ENCODE assay signal across 9 mouse cellular contexts in the genomic region with DNA sequence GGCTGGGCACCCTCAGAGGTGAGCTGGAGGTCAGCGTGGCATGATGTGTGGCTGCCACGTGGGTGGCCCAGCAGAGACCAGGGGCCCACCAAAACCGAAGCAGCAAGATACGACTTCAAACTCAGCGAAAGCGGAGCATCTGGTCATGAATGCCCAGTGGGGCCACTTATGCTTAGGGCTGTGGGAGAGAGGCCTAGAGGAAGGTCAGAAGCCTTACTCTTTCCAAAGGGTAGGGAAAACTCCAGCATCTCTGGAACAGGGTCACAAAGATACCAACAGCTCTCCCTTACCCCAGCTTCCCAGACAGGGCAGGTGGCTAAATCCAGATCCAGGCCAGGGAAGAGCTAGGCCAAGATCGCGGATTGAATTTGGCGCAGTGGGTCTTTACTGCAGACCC. TPM values are rescaled to one million over a fixed set of nuclear protein-coding genes. Genes with fewer than 3 reads are reported as not detected.
DNase-seq lines count a peak whose midpoint lies in the region; ATAC-seq and TF ChIP-seq lines count a peak whose summit lies in the region.
"Had no signal": no experiment of that assay in that cellular context is flagged by ENCODE, and none has a peak within 500 bp of the region (broad histone marks: within the 10 kb centered on the region; RNA-seq: fewer than 3 reads in every experiment).

No protein-coding gene starts in this region.

- no peaks in the 10 kb centered on the region for H3K27me3 ChIP-seq in heart, postnatal 0 days (ENCODE audit: control insufficient read depth, insufficient read depth, low read length)
- no peaks in the 10 kb centered on the region for H3K27me3 ChIP-seq in embryonic facial prominence, embryonic 13.5 days
- H3K27me3 ChIP-seq in hindbrain, embryonic 11.5 days (ENCODE audit: control insufficient read depth, insufficient read depth, low read length), result no peaks in the 10 kb centered on the region
- H3K27me3 ChIP-seq in midbrain, embryonic 15.5 days (replicated peaks), result no peaks in the 10 kb centered on the region

- WGBS in heart, postnatal 0 days, result 54% methylated on average over 9 of the region's 9 CpGs
- WGBS in embryonic facial prominence, embryonic 13.5 days, result 48% methylated on average over 9 of the region's 9 CpGs
- WGBS in hindbrain, embryonic 11.5 days, result 32% methylated on average over 9 of the region's 9 CpGs
- 36% methylated on average over 9 of the region's 9 CpGs for WGBS in midbrain, embryonic 15.5 days

- peaks cover 46% of the 10 kb centered on the region for H3K4me1 ChIP-seq in heart, postnatal 0 days (ENCODE audit: control insufficient read depth, insufficient read depth)
- peaks cover 72% of the 10 kb centered on the region for H3K4me1 ChIP-seq in embryonic facial prominence, embryonic 13.5 days
- peaks cover 31% of the 10 kb centered on the region for H3K4me1 ChIP-seq in hindbrain, embryonic 11.5 days (replicated peaks; ENCODE audit: control insufficient read depth, insufficient read depth, low read length)
- H3K4me1 ChIP-seq in midbrain, embryonic 15.5 days, result peaks cover 75% of the 10 kb centered on the region

- no peak for TF ChIP-seq CTCF in heart, postnatal 0 days (IDR thresholded peaks at IDR 0.05; ENCODE audit: low read depth)

- no peak overlapping the region for H3K4me2 ChIP-seq in heart, postnatal 0 days (ENCODE audit: low read depth, low read length)
- peak overlapping the region; percentile 97 for H3K4me2 ChIP-seq in embryonic facial prominence, embryonic 13.5 days
- H3K4me2 ChIP-seq in hindbrain, embryonic 11.5 days (replicated peaks; ENCODE audit: low read depth, low read length), result peak overlapping the region; percentile 97
- peak overlapping the region; percentile 77 for H3K4me2 ChIP-seq in midbrain, embryonic 15.5 days

- no peak for DNase-seq in heart, postnatal 0 days (ENCODE audit: low spot score)
- no peak for DNase-seq in heart, adult 18-20 months
- no peak for DNase-seq in hindbrain, embryonic 11.5 days (ENCODE audit: low spot score)
- DNase-seq in urinary bladder, adult 18-20 months (ENCODE audit: low spot score in 2 of 2), result no peak
- no peak for DNase-seq in embryo, embryonic 9.5 days (ENCODE audit: extremely low spot score)
- no peak for DNase-seq in thymus, postnatal 36 days

- peaks cover 17% of the 10 kb centered on the region for H3K36me3 ChIP-seq in heart, postnatal 0 days (replicated peaks; ENCODE audit: control insufficient read depth, insufficient read depth, low read length)
- peaks cover 35% of the 10 kb centered on the region for H3K36me3 ChIP-seq in embryonic facial prominence, embryonic 13.5 days
- peaks cover 17% of the 10 kb centered on the region for H3K36me3 ChIP-seq in hindbrain, embryonic 11.5 days (ENCODE audit: control insufficient read depth, insufficient read depth, low read length)
- H3K36me3 ChIP-seq in midbrain, embryonic 15.5 days (replicated peaks), result peaks cover 11% of the 10 kb centered on the region

- H3K9ac ChIP-seq in heart, postnatal 0 days (replicated peaks; ENCODE audit: low read depth, low read length), result no peak overlapping the region; the same call in 1 of the 2 replicates
- H3K9ac ChIP-seq in embryonic facial prominence, embryonic 13.5 days, result peak overlapping the region; percentile 85
- peak overlapping the region; percentile 93 for H3K9ac ChIP-seq in hindbrain, embryonic 11.5 days (ENCODE audit: low read depth, low read length)
- H3K9ac ChIP-seq in midbrain, embryonic 15.5 days, result peak overlapping the region; percentile 87

- H3K4me3 ChIP-seq in heart, postnatal 0 days (ENCODE audit: low read depth, low read length), result no peak overlapping the region
- peak overlapping the region; percentile 69 for H3K4me3 ChIP-seq in embryonic facial prominence, embryonic 13.5 days
- H3K4me3 ChIP-seq in hindbrain, embryonic 11.5 days (ENCODE audit: low read depth, low read length), result peak overlapping the region; percentile 82
- peak overlapping the region; percentile 70 for H3K4me3 ChIP-seq in midbrain, embryonic 15.5 days

- peak overlapping the region; percentile 18 for H3K27ac ChIP-seq in heart, postnatal 0 days (ENCODE audit: low read depth)
- H3K27ac ChIP-seq in embryonic facial prominence, embryonic 13.5 days, result peak overlapping the region; percentile 92
- peak overlapping the region; percentile 98 for H3K27ac ChIP-seq in hindbrain, embryonic 11.5 days (ENCODE audit: low read depth, low read length)
- peak overlapping the region; percentile 91; the same call in 1 of the 2 replicates for H3K27ac ChIP-seq in midbrain, embryonic 15.5 days

- no peak for ATAC-seq in heart, postnatal 0 days (ENCODE audit: insufficient read depth, low read depth)
- ATAC-seq in embryonic facial prominence, embryonic 13.5 days (ENCODE audit: insufficient number of reproducible peaks, insufficient read depth, low FRiP score, low TSS enrichment, low read depth), result no peak
- no peak for ATAC-seq in hindbrain, embryonic 11.5 days (ENCODE audit: low FRiP score)
- ATAC-seq in midbrain, embryonic 15.5 days (replicated peaks), result no peak

- TF ChIP-seq EP300 in heart, postnatal 0 days (IDR thresholded peaks at IDR 0.05; ENCODE audit: low read depth), result no peak

- H3K9me3 ChIP-seq in heart, postnatal 0 days (replicated peaks; ENCODE audit: control insufficient read depth, low read length), result no peaks in the 10 kb centered on the region
- H3K9me3 ChIP-seq in embryonic facial prominence, embryonic 13.5 days, result no peaks in the 10 kb centered on the region
- no peaks in the 10 kb centered on the region for H3K9me3 ChIP-seq in hindbrain, embryonic 11.5 days (ENCODE audit: control insufficient read depth, low read length)
- no peaks in the 10 kb centered on the region for H3K9me3 ChIP-seq in midbrain, embryonic 15.5 days

RNA-seq across cellular contexts. Expression of gene Pcbp4, which starts 4.1 kb away (rescaled TPM):
- total RNA-seq in heart, postnatal 0 days (2014; rRNA removed; ENCODE audit: low replicate concordance), result 157 and 188 TPM in 2 replicates
- 40.9 and 44.1 TPM in 2 replicates for polyA plus RNA-seq in heart, postnatal 0 days (2015; fragmentation: Nextera tagmentation; extraction: Ambion mirVana)
- 10 to 100 TPM; 61.1 to 63.2 TPM for total RNA-seq in heart, adult 18-20 months (2021)
- polyA plus RNA-seq in embryonic facial prominence, embryonic 13.5 days (2015; fragmentation: Nextera tagmentation; extraction: Ambion mirVana), result 128 and 133 TPM in 2 replicates
- polyA plus RNA-seq in hindbrain, embryonic 11.5 days (2014; fragmentation: Nextera tagmentation; extraction: Ambion mirVana), result 222 and 249 TPM in 2 replicates
- polyA plus RNA-seq in midbrain, embryonic 15.5 days (2015; fragmentation: Nextera tagmentation; extraction: Ambion mirVana), result 295 and 310 TPM in 2 replicates

RNA-seq across cellular contexts. Expression of gene Gpr62, which starts 8.6 kb away (rescaled TPM):
- not detected in 2 replicates for total RNA-seq in heart, postnatal 0 days (2014; rRNA removed; ENCODE audit: low replicate concordance)
- 0.11 TPM in 1 of 2 replicates, not detected in the other for polyA plus RNA-seq in heart, postnatal 0 days (2015; fragmentation: Nextera tagmentation; extraction: Ambion mirVana)
- total RNA-seq in heart, adult 18-20 months (2021), result not detected
- 0.53 TPM in 1 of 2 replicates, not detected in the other for polyA plus RNA-seq in embryonic facial prominence, embryonic 13.5 days (2015; fragmentation: Nextera tagmentation; extraction: Ambion mirVana)
- polyA plus RNA-seq in hindbrain, embryonic 11.5 days (2014; fragmentation: Nextera tagmentation; extraction: Ambion mirVana), result 0.22 and 0.29 TPM in 2 replicates
- 1.2 and 1.4 TPM in 2 replicates for polyA plus RNA-seq in midbrain, embryonic 15.5 days (2015; fragmentation: Nextera tagmentation; extraction: Ambion mirVana)
- total RNA-seq: MEL had no signal

RNA-seq across cellular contexts. Expression of gene Abhd14a, which starts 9.7 kb away (rescaled TPM):
- total RNA-seq in heart, postnatal 0 days (2014; rRNA removed; ENCODE audit: low replicate concordance), result 57.3 and 64.8 TPM in 2 replicates
- 45.8 and 47.1 TPM in 2 replicates for polyA plus RNA-seq in heart, postnatal 0 days (2015; fragmentation: Nextera tagmentation; extraction: Ambion mirVana)
- 10 to 100 TPM; 19.0 to 19.6 TPM for total RNA-seq in heart, adult 18-20 months (2021)
- polyA plus RNA-seq in embryonic facial prominence, embryonic 13.5 days (2015; fragmentation: Nextera tagmentation; extraction: Ambion mirVana), result 74.4 and 75.2 TPM in 2 replicates
- polyA plus RNA-seq in hindbrain, embryonic 11.5 days (2014; fragmentation: Nextera tagmentation; extraction: Ambion mirVana), result 31.2 and 34.7 TPM in 2 replicates
- 71.2 and 71.3 TPM in 2 replicates for polyA plus RNA-seq in midbrain, embryonic 15.5 days (2015; fragmentation: Nextera tagmentation; extraction: Ambion mirVana)

RNA-seq across cellular contexts. Expression of gene Abhd14b, which starts 9.9 kb away (rescaled TPM):
- total RNA-seq in heart, postnatal 0 days (2014; rRNA removed; ENCODE audit: low replicate concordance), result 14.9 and 46.8 TPM in 2 replicates
- polyA plus RNA-seq in heart, postnatal 0 days (2015; fragmentation: Nextera tagmentation; extraction: Ambion mirVana), result 5.3 and 5.9 TPM in 2 replicates
- total RNA-seq in heart, adult 18-20 months (2021), result 1 to 10 TPM; 8.5 to 8.6 TPM
- polyA plus RNA-seq in embryonic facial prominence, embryonic 13.5 days (2015; fragmentation: Nextera tagmentation; extraction: Ambion mirVana), result 21.4 and 23.4 TPM in 2 replicates
- 4.2 and 6.0 TPM in 2 replicates for polyA plus RNA-seq in hindbrain, embryonic 11.5 days (2014; fragmentation: Nextera tagmentation; extraction: Ambion mirVana)
- polyA plus RNA-seq in midbrain, embryonic 15.5 days (2015; fragmentation: Nextera tagmentation; extraction: Ambion mirVana), result 8.9 and 11.0 TPM in 2 replicates

RNA-seq across cellular contexts. Expression of gene Rrp9, which starts 18.6 kb away (rescaled TPM):
- total RNA-seq in heart, postnatal 0 days (2014; rRNA removed; ENCODE audit: low replicate concordance), result 16.5 and 54.6 TPM in 2 replicates
- polyA plus RNA-seq in heart, postnatal 0 days (2015; fragmentation: Nextera tagmentation; extraction: Ambion mirVana), result 17.6 and 21.0 TPM in 2 replicates
- 10 to 100 TPM; 21.3 to 26.3 TPM for total RNA-seq in heart, adult 18-20 months (2021)
- polyA plus RNA-seq in embryonic facial prominence, embryonic 13.5 days (2015; fragmentation: Nextera tagmentation; extraction: Ambion mirVana), result 43.9 and 49.8 TPM in 2 replicates
- polyA plus RNA-seq in hindbrain, embryonic 11.5 days (2014; fragmentation: Nextera tagmentation; extraction: Ambion mirVana), result 41.3 and 42.2 TPM in 2 replicates
- 51.2 and 52.3 TPM in 2 replicates for polyA plus RNA-seq in midbrain, embryonic 15.5 days (2015; fragmentation: Nextera tagmentation; extraction: Ambion mirVana)

Comparison
In these comparisons a context has a peak if more than half of its experiments do, and no peak if none do; other contexts are left out.
1. H3K27ac ChIP-seq: peak in every context shown above with its lines; median percentile 98 in hindbrain, embryonic 11.5 days; 92 in embryonic facial prominence, embryonic 13.5 days; 91 in midbrain, embryonic 15.5 days; 18 in heart, postnatal 0 days.